Mouse (Mus musculus): ENCODE data around the gene Lama4. TPM values are rescaled to one million over a fixed set of nuclear protein-coding genes. Genes with fewer than 3 reads are reported as not detected.

The Lama4 gene
- polyA plus RNA-seq, 1 experiment from 2014 or later, result 20.2 TPM

- WGBS, result 62% methylated on average over 5 of the region's 5 CpGs
- ATAC-seq (ENCODE audit: low FRiP score) (no peak), DNase-seq (ENCODE audit: low spot score) (no peak)
- Histone ChIP-seq H3K4me1 (replicated peaks; ENCODE audit: control insufficient read depth, insufficient read depth, low read length) (no peaks in the 10 kb centered on the region), H3K36me3 (ENCODE audit: control insufficient read depth, insufficient read depth, low read length) (no peaks in the 10 kb centered on the region), H3K9ac (ENCODE audit: low read depth, low read length) (no peak overlapping the region), H3K4me3 (ENCODE audit: low read depth, low read length) (no peak overlapping the region), H3K9me3 (ENCODE audit: control insufficient read depth, low read length) (no peaks in the 10 kb centered on the region), H3K27me3 (ENCODE audit: control insufficient read depth, insufficient read depth, low read length) (no peaks in the 10 kb centered on the region), H3K27ac (ENCODE audit: low read depth, low read length) (no peak overlapping the region), H3K4me2 (replicated peaks; ENCODE audit: low read depth, low read length) (no peak overlapping the region)
Observed at GRCm38 (mm10) chr10:39028403-39028802, 63.1 kb downstream of the Lama4 start.

- H3K27ac ChIP-seq (ENCODE audit: low read depth, low read length), result no peak overlapping the region
- H3K4me1 ChIP-seq (replicated peaks; ENCODE audit: control insufficient read depth, insufficient read depth, low read length), result no peaks in the 10 kb centered on the region
- H3K27me3 ChIP-seq (ENCODE audit: control insufficient read depth, insufficient read depth, low read length), result no peaks in the 10 kb centered on the region
- 82% methylated on average over 6 of the region's 6 CpGs for WGBS
- ATAC-seq (ENCODE audit: low FRiP score), result no peak
- no peak overlapping the region for H3K4me3 ChIP-seq (ENCODE audit: low read depth, low read length)
- no peak overlapping the region for H3K4me2 ChIP-seq (replicated peaks; ENCODE audit: low read depth, low read length)
- DNase-seq (ENCODE audit: low spot score), result no peak
- no peak overlapping the region for H3K9ac ChIP-seq (ENCODE audit: low read depth, low read length)
- no peaks in the 10 kb centered on the region for H3K9me3 ChIP-seq (ENCODE audit: control insufficient read depth, low read length)
- no peaks in the 10 kb centered on the region for H3K36me3 ChIP-seq (ENCODE audit: control insufficient read depth, insufficient read depth, low read length)
Observed at GRCm38 (mm10) chr10:39029297-39030147, 64.2 kb downstream of the Lama4 start.

DNA sequence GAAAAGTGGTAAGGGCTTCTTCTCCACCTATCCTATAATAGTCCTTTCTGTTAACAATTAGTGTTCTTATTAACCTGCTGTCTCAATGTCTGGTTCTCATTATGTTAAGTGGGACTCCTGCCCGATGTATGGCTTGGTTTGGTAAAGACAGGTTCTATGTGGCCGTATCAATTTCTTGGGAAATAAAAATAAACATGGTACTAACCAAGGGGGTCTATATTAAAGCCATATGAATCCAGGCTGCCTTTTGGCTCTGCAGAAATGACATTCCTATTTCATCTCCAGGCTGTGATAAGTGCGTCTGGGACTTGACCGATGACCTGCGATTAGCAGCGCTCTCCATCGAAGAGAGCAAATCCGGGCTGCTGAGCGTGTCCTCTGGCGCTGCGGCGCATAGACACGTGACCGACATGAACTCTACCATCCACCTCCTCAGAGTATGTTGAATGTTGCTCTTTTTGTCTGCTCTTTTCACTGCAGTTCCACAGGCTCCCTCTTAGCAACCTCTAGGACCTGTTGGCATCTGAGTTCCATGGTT lies 64.9 kb downstream of the Lama4 start:
- no peak for ATAC-seq (ENCODE audit: low FRiP score)
- 74% methylated on average over 14 of the region's 14 CpGs for WGBS

GRCm38 (mm10) chr10:39039564-39039963 lies 74.2 kb downstream of the Lama4 start:
- DNase-seq (ENCODE audit: low spot score) (peak; percentile 30), ATAC-seq (ENCODE audit: low FRiP score) (no peak)
- Histone ChIP-seq H3K4me3 (ENCODE audit: low read depth, low read length) (no peak overlapping the region), H3K4me2 (replicated peaks; ENCODE audit: low read depth, low read length) (no peak overlapping the region), H3K36me3 (ENCODE audit: control insufficient read depth, insufficient read depth, low read length) (no peaks in the 10 kb centered on the region), H3K27me3 (ENCODE audit: control insufficient read depth, insufficient read depth, low read length) (no peaks in the 10 kb centered on the region), H3K4me1 (replicated peaks; ENCODE audit: control insufficient read depth, insufficient read depth, low read length) (no peaks in the 10 kb centered on the region), H3K9ac (ENCODE audit: low read depth, low read length) (no peak overlapping the region), H3K27ac (ENCODE audit: low read depth, low read length) (no peak overlapping the region), H3K9me3 (ENCODE audit: control insufficient read depth, low read length) (no peaks in the 10 kb centered on the region)
- WGBS, result 62% methylated on average over 4 of the region's 4 CpGs

More for the DNA sequence above, 64.9 kb downstream of the Lama4 start:
- no peak for DNase-seq (ENCODE audit: low spot score)
- H3K4me1 ChIP-seq (replicated peaks; ENCODE audit: control insufficient read depth, insufficient read depth, low read length), result no peaks in the 10 kb centered on the region
- no peaks in the 10 kb centered on the region for H3K27me3 ChIP-seq (ENCODE audit: control insufficient read depth, insufficient read depth, low read length)
- H3K4me2 ChIP-seq (replicated peaks; ENCODE audit: low read depth, low read length), result no peak overlapping the region
- H3K9ac ChIP-seq (ENCODE audit: low read depth, low read length), result no peak overlapping the region
- H3K9me3 ChIP-seq (ENCODE audit: control insufficient read depth, low read length), result no peaks in the 10 kb centered on the region
- H3K36me3 ChIP-seq (ENCODE audit: control insufficient read depth, insufficient read depth, low read length), result no peaks in the 10 kb centered on the region
- H3K4me3 ChIP-seq (ENCODE audit: low read depth, low read length), result no peak overlapping the region
- H3K27ac ChIP-seq (ENCODE audit: low read depth, low read length), result no peak overlapping the region

DNA sequence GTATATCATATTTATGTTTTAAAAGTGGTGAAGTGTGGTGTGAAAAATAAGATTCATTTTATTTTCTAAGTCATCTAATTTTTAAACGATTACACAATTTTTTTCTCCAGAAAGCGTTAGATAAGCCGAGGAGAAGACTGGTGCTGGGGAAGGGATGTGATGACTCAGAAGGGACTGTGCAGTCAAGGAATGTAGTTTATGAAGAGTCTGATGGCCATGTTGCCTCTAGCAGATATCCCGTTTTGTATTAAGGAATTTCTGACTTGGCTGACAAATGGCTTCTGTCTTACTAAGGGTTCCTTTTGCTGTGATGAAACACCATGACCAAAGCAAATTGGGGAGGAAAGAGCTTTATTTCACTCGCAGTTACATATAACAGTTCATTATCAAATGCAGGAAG lies 74.7 kb downstream of the Lama4 start:
- H3K9me3 ChIP-seq (ENCODE audit: control insufficient read depth, low read length), result no peaks in the 10 kb centered on the region
- no peak overlapping the region for H3K27ac ChIP-seq (ENCODE audit: low read depth, low read length)
- no peak for DNase-seq (ENCODE audit: low spot score)
- H3K4me3 ChIP-seq (ENCODE audit: low read depth, low read length), result no peak overlapping the region
- WGBS, result 80% methylated on average over 5 of the region's 5 CpGs
- no peak overlapping the region for H3K9ac ChIP-seq (ENCODE audit: low read depth, low read length)
- ATAC-seq (ENCODE audit: low FRiP score), result no peak
- no peaks in the 10 kb centered on the region for H3K4me1 ChIP-seq (replicated peaks; ENCODE audit: control insufficient read depth, insufficient read depth, low read length)
- H3K4me2 ChIP-seq (replicated peaks; ENCODE audit: low read depth, low read length), result no peak overlapping the region
- H3K36me3 ChIP-seq (ENCODE audit: control insufficient read depth, insufficient read depth, low read length), result no peaks in the 10 kb centered on the region
- no peaks in the 10 kb centered on the region for H3K27me3 ChIP-seq (ENCODE audit: control insufficient read depth, insufficient read depth, low read length)

- H3K27me3 ChIP-seq (ENCODE audit: control insufficient read depth, insufficient read depth, low read length), result no peaks in the 10 kb centered on the region
- 75% methylated on average over 3 of the region's 3 CpGs for WGBS
- H3K4me1 ChIP-seq (replicated peaks; ENCODE audit: control insufficient read depth, insufficient read depth, low read length), result no peaks in the 10 kb centered on the region
- H3K27ac ChIP-seq (ENCODE audit: low read depth, low read length), result no peak overlapping the region
- no peaks in the 10 kb centered on the region for H3K36me3 ChIP-seq (ENCODE audit: control insufficient read depth, insufficient read depth, low read length)
- no peaks in the 10 kb centered on the region for H3K9me3 ChIP-seq (ENCODE audit: control insufficient read depth, low read length)
- no peak overlapping the region for H3K9ac ChIP-seq (ENCODE audit: low read depth, low read length)
- no peak overlapping the region for H3K4me3 ChIP-seq (ENCODE audit: low read depth, low read length)
- DNase-seq (ENCODE audit: low spot score) (no peak), ATAC-seq (ENCODE audit: low FRiP score) (no peak)
- H3K4me2 ChIP-seq (replicated peaks; ENCODE audit: low read depth, low read length), result no peak overlapping the region
Observed at GRCm38 (mm10) chr10:39044476-39044995, 79.2 kb downstream of the Lama4 start.

- Histone ChIP-seq H3K9ac (ENCODE audit: low read depth, low read length) (no peak overlapping the region), H3K4me3 (ENCODE audit: low read depth, low read length) (no peak overlapping the region), H3K27ac (ENCODE audit: low read depth, low read length) (no peak overlapping the region), H3K4me1 (replicated peaks; ENCODE audit: control insufficient read depth, insufficient read depth, low read length) (no peaks in the 10 kb centered on the region), H3K27me3 (ENCODE audit: control insufficient read depth, insufficient read depth, low read length) (no peaks in the 10 kb centered on the region), H3K4me2 (replicated peaks; ENCODE audit: low read depth, low read length) (no peak overlapping the region), H3K9me3 (ENCODE audit: control insufficient read depth, low read length) (no peaks in the 10 kb centered on the region), H3K36me3 (ENCODE audit: control insufficient read depth, insufficient read depth, low read length) (no peaks in the 10 kb centered on the region)
- no peak for DNase-seq (ENCODE audit: low spot score)
- no peak for ATAC-seq (ENCODE audit: low FRiP score)
- 79% methylated on average over 1 of the region's 1 CpGs for WGBS
Observed at GRCm38 (mm10) chr10:39045111-39045510, 79.8 kb downstream of the Lama4 start.

DNA sequence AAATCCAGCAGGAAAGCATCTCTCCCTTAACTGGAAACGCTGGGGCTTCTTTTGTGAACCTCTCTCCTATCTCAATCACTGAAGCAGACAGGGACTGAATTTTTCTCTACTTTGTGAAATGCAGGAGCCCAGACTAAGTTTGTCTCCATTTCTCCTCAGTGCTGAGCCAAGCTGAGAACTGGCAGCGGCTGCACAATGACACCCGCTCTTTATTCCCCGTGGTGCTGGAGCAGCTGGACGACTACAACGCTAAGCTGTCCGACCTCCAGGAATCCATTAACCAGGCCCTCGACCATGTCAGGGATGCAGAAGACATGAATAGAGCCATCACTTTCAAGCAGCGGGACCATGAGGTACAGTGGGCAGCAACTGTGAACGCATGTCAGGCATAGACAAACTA lies 82.5 kb downstream of the Lama4 start:
- WGBS, result 65% methylated on average over 10 of the region's 10 CpGs
- ATAC-seq (ENCODE audit: low FRiP score) (no peak), DNase-seq (ENCODE audit: low spot score) (no peak)
- Histone ChIP-seq H3K4me1 (replicated peaks; ENCODE audit: control insufficient read depth, insufficient read depth, low read length) (no peaks in the 10 kb centered on the region), H3K9ac (ENCODE audit: low read depth, low read length) (no peak overlapping the region), H3K9me3 (ENCODE audit: control insufficient read depth, low read length) (no peaks in the 10 kb centered on the region), H3K27ac (ENCODE audit: low read depth, low read length) (no peak overlapping the region), H3K4me2 (replicated peaks; ENCODE audit: low read depth, low read length) (no peak overlapping the region), H3K36me3 (ENCODE audit: control insufficient read depth, insufficient read depth, low read length) (no peaks in the 10 kb centered on the region), H3K27me3 (ENCODE audit: control insufficient read depth, insufficient read depth, low read length) (no peaks in the 10 kb centered on the region), H3K4me3 (ENCODE audit: low read depth, low read length) (no peak overlapping the region)
